Mouse (Mus musculus) v-Abl transformed pro-B cells (cell line): ENCODE data around the gene Tomm20.

Source experiments
- in situ Hi-C, 2 experiments: fragments of 400-800 bp; cut with MboI; formaldehyde crosslinking; loops; one replicate each; pipeline ENCODE4 v1.15.1; 2025; ENCODE audit not compliant: unreplicated experiment in 2 of 2

Gene Tomm20

GRCm38 (mm10) chr8:126968107-126968506, 22.5 kb upstream of the Tomm20 start:
- in situ Hi-C loops, result loop anchor here in 1 of 2 experiments (25.0 kb wide), 2 partner anchors 1719 to 1881 kb away; partner anchors contain the start of gene Itgb1

GRCm38 (mm10) chr8:126965246-126965645, 19.6 kb upstream of the Tomm20 start:
- in situ Hi-C loops, result loop anchor here in 1 of 2 experiments (25.0 kb wide), 2 partner anchors 1722 to 1878 kb away; partner anchors contain the start of gene Itgb1

GRCm38 (mm10) chr8:126962871-126963270, 17.2 kb upstream of the Tomm20 start:
- in situ Hi-C loops, result loop anchor here in 1 of 2 experiments (25.0 kb wide), 2 partner anchors 1724 to 1876 kb away; partner anchors contain the start of gene Itgb1

- in situ Hi-C loops, result loop anchor here in 1 of 2 experiments (25.0 kb wide), 2 partner anchors 1726 to 1874 kb away; partner anchors contain the start of gene Itgb1
Observed at GRCm38 (mm10) chr8:126961516-126961915, 15.9 kb upstream of the Tomm20 start.

- in situ Hi-C loops, result loop anchor here in 1 of 2 experiments (25.0 kb wide), 2 partner anchors 1735 to 1865 kb away; partner anchors contain the start of gene Itgb1
Observed at GRCm38 (mm10) chr8:126951900-126952636, 6.4 kb upstream of the Tomm20 start.

- in situ Hi-C loops, result loop anchor here in 1 of 2 experiments (25.0 kb wide), 1 partner anchor 2012 kb away; the partner anchor contains the start of gene Egln1
Observed at GRCm38 (mm10) chr8:126949527-126949926, 3.9 kb upstream of the Tomm20 start.

- in situ Hi-C loops, result loop anchor here in 1 of 2 experiments (25.0 kb wide), 1 partner anchor 2009 kb away; the partner anchor contains the start of gene Egln1
Observed at GRCm38 (mm10) chr8:126946444-126946843, 800 bp upstream of the Tomm20 start.

- in situ Hi-C loops, result loop anchor here in 1 of 2 experiments (25.0 kb wide), 1 partner anchor 2008 kb away; the partner anchor contains the start of gene Egln1
Observed at GRCm38 (mm10) chr8:126944781-126945691, 608 bp downstream of the Tomm20 start.

GRCm38 (mm10) chr8:126943565-126943964, 2.1 kb downstream of the Tomm20 start:
- in situ Hi-C loops, result loop anchor here in 1 of 2 experiments (25.0 kb wide), 1 partner anchor 2006 kb away; the partner anchor contains the start of gene Egln1

- in situ Hi-C loops, result loop anchor here in 1 of 2 experiments (25.0 kb wide), 1 partner anchor 2000 kb away; the partner anchor contains the start of gene Egln1
Observed at GRCm38 (mm10) chr8:126937337-126937736, 8.3 kb downstream of the Tomm20 start.

- in situ Hi-C loops, result loop anchor here in 1 of 2 experiments (25.0 kb wide), 1 partner anchor 1999 kb away; the partner anchor contains the start of gene Egln1
Observed at GRCm38 (mm10) chr8:126935932-126936331, 9.7 kb downstream of the Tomm20 start.

- in situ Hi-C loops, result loop anchor here in 1 of 2 experiments (25.0 kb wide), 1 partner anchor 1998 kb away; the partner anchor contains the start of gene Egln1
Observed at GRCm38 (mm10) chr8:126935387-126935786, 10.3 kb downstream of the Tomm20 start.

GRCm38 (mm10) chr8:126932656-126933055, 13.0 kb downstream of the Tomm20 start:
- in situ Hi-C loops, result loop anchor here in 1 of 2 experiments (5.0 to 25.0 kb wide), 2 partner anchors 45 to 1995 kb away; partner anchors contain the start of gene Egln1

- in situ Hi-C loops, result loop anchor here in 1 of 2 experiments (5.0 to 25.0 kb wide), 2 partner anchors 45 to 1995 kb away; partner anchors contain the start of gene Egln1
Observed at GRCm38 (mm10) chr8:126932249-126932648, 13.4 kb downstream of the Tomm20 start.

- in situ Hi-C loops, result loop anchor here in 1 of 2 experiments (5.0 to 25.0 kb wide), 2 partner anchors 46 to 1994 kb away; partner anchors contain the start of gene Egln1
Observed at GRCm38 (mm10) chr8:126931720-126932119, 13.9 kb downstream of the Tomm20 start.

- in situ Hi-C loops, result loop anchor here in 1 of 2 experiments (5.0 to 25.0 kb wide), 3 partner anchors 48 to 1992 kb away; partner anchors contain the start of gene Egln1
Observed at GRCm38 (mm10) chr8:126929607-126930161, 16.0 kb downstream of the Tomm20 start.

- in situ Hi-C loops, result loop anchor here in 1 of 2 experiments (10.0 to 25.0 kb wide), 2 partner anchors 664 to 1992 kb away; partner anchors contain the start of gene Egln1
Observed at GRCm38 (mm10) chr8:126928755-126929505, 16.7 kb downstream of the Tomm20 start.

- in situ Hi-C loops, result loop anchor here in 1 of 2 experiments (10.0 to 25.0 kb wide), 2 partner anchors 663 to 1991 kb away; partner anchors contain the start of gene Egln1
Observed at GRCm38 (mm10) chr8:126928028-126928427, 17.6 kb downstream of the Tomm20 start.
